Mouse (Mus musculus) forebrain, embryonic 15.5 days (tissue): ENCODE results near the gene Invs. TPM values are rescaled to one million over a fixed set of nuclear protein-coding genes. Genes with fewer than 3 reads are reported as not detected.
A peak's percentile ranks its signal among the peaks of the same experiment; 100 is the strongest.

ENCODE experiments used
- ATAC-seq: fragments of 200-750 bp; cut with Nextera tagmentation; replicated peaks from 2 replicates; pipeline ENCODE4 v1.8.0; 2017; ENCODE audit warnings: mild to moderate bottlenecking, moderate TSS enrichment, moderate library complexity
- H3K27ac ChIP-seq: fragments of 300-500 bp; sonication (generic); replicated peaks from 2 replicates; pipeline ENCODE4 v1.5.1; 2015; ENCODE audit warnings: mild to moderate bottlenecking, inconsistent platforms
- H3K27me3 ChIP-seq: fragments of 300-500 bp; sonication (generic); 2 replicates; pipeline ENCODE4 v1.6.1; 2015; ENCODE audit warnings: inconsistent platforms
- H3K36me3 ChIP-seq: fragments of 300-500 bp; sonication (generic); 2 replicates; pipeline ENCODE4 v1.6.1; 2015; ENCODE audit warnings: mild to moderate bottlenecking, inconsistent platforms
- H3K4me1 ChIP-seq: fragments of 300-500 bp; sonication (generic); 2 replicates; pipeline ENCODE4 v1.6.1; 2015; ENCODE audit warnings: inconsistent platforms
- H3K4me2 ChIP-seq: fragments of 300-500 bp; sonication (generic); replicated peaks from 2 replicates; pipeline ENCODE4 v1.6.1; 2015; ENCODE audit warnings: mild to moderate bottlenecking, inconsistent platforms
- H3K4me3 ChIP-seq: fragments of 300-500 bp; sonication (generic); 2 replicates; pipeline ENCODE4 v1.5.1; 2015; ENCODE audit warnings: mild to moderate bottlenecking, inconsistent platforms
- H3K9ac ChIP-seq: fragments of 300-500 bp; sonication (generic); replicated peaks from 2 replicates; pipeline ENCODE4 v1.6.1; 2015; ENCODE audit warnings: mild to moderate bottlenecking, inconsistent platforms
- H3K9me3 ChIP-seq: fragments of 300-500 bp; sonication (generic); 2 replicates; pipeline ENCODE4 v1.6.1; 2016; ENCODE audit warnings: inconsistent platforms
- WGBS: fragments of 180-500 bp; shearing (Covaris S2); methylation state at CpG from one replicate; pipeline ENCODE4 v1.1.7; 2015; ENCODE audit warnings: mixed read lengths; 5-methylcytosine and 5-hydroxymethylcytosine counted together
- polyA plus RNA-seq: library from polyadenylated mRNA; unstranded; fragments of >200 nt; fragmentation: Nextera tagmentation; extraction: Ambion mirVana; gene quantifications from 2 replicates; pipeline ENCODE4 v1.2.1, GENCODE M21; 2015

The Invs gene
- polyA plus RNA-seq, 1 experiment from 2014 or later, result 7.4 TPM

GRCm38 (mm10) chr4:48413473-48413872, 133.9 kb downstream of the Invs start:
- Histone ChIP-seq H3K27ac (no peak overlapping the region), H3K4me3 (no peak overlapping the region), H3K4me2 (no peak overlapping the region), H3K9ac (no peak overlapping the region), H3K9me3 (no peaks in the 10 kb centered on the region), H3K36me3 (no peaks in the 10 kb centered on the region), H3K4me1 (no peaks in the 10 kb centered on the region), H3K27me3 (no peaks in the 10 kb centered on the region)
- WGBS, result 91% methylated on average over 8 of the region's 8 CpGs
- no peak for ATAC-seq

DNA sequence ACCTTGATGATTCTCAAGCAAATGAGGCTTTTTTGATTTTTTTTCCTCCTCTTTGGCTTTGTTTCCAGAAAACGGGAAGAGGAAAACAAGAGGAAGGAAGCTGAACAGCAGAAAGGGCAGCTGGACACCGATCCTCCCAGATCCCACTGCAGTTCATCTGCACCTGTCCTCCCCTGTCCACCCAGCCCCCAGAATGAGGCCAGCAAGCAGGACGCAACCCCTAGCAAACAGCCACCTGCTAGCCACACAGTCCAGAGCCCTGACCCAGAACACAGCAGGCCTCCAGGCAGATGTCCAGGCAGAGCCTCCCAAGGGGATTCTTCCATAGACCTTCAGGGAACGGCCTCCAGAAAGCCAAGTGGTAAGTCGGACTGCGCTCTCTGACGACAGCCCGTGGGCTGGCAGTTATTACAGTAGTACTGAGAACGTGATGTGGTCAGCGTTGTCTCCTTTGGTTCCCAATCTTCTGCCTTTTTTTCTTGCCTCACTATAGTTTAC, 136.3 kb downstream of the Invs start:
- 82% methylated on average over 10 of the region's 10 CpGs for WGBS
- no peaks in the 10 kb centered on the region for H3K27me3 ChIP-seq
- no peak for ATAC-seq
- H3K4me3 ChIP-seq, result no peak overlapping the region
- no peak overlapping the region for H3K9ac ChIP-seq
- no peaks in the 10 kb centered on the region for H3K9me3 ChIP-seq
- no peak overlapping the region for H3K4me2 ChIP-seq
- H3K36me3 ChIP-seq, result no peaks in the 10 kb centered on the region
- H3K4me1 ChIP-seq, result no peaks in the 10 kb centered on the region
- H3K27ac ChIP-seq, result no peak overlapping the region

DNA sequence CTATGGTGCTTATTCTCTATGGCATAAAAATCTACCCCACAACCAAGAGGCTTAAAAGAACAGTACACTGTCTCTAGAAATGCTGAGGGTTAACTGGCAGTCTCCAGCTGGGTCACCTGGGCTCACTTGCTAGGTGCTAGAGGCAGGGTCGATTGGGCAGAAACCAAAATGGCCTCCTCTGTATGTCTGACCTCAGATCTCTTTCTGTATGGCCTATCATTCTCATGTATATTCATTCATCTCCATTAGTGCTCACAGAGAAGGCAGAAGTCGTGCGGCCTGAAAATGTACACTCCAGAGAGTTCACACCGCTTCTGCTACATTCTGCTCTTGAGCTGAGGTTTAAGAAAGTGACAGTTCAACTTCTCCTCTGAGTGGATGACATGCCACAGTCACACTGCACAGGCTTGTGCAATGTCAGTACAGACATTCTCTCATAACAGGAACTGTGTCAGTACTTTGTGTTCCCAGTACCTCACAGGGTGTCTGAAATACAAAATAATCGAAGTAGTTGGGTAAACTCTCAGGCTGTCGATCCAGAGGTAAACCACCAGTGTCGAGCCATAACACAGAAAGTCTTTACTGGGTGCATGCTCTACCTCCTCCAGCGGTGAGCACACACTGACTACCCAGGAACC, 139.4 kb downstream of the Invs start:
- Histone ChIP-seq H3K9me3 (no peaks in the 10 kb centered on the region), H3K4me2 (no peak overlapping the region), H3K9ac (no peak overlapping the region), H3K36me3 (no peaks in the 10 kb centered on the region), H3K4me3 (no peak overlapping the region), H3K4me1 (no peaks in the 10 kb centered on the region), H3K27me3 (no peaks in the 10 kb centered on the region), H3K27ac (no peak overlapping the region)
- ATAC-seq, result no peak
- WGBS, result 94% methylated on average over 8 of the region's 8 CpGs

GRCm38 (mm10) chr4:48422633-48423032, 143.1 kb downstream of the Invs start:
- no peaks in the 10 kb centered on the region for H3K36me3 ChIP-seq
- ATAC-seq, result no peak
- no peaks in the 10 kb centered on the region for H3K27me3 ChIP-seq
- no peak overlapping the region for H3K27ac ChIP-seq
- H3K4me1 ChIP-seq, result no peaks in the 10 kb centered on the region
- H3K9ac ChIP-seq, result no peak overlapping the region
- WGBS, result 96% methylated on average over 1 of the region's 1 CpGs
- no peaks in the 10 kb centered on the region for H3K9me3 ChIP-seq
- no peak overlapping the region for H3K4me2 ChIP-seq
- H3K4me3 ChIP-seq, result no peak overlapping the region

GRCm38 (mm10) chr4:48423738-48424137, 144.2 kb downstream of the Invs start:
- Histone ChIP-seq H3K9me3 (no peaks in the 10 kb centered on the region), H3K27ac (no peak overlapping the region), H3K36me3 (peaks cover 5% of the 10 kb centered on the region; the same call in 1 of the 2 replicates), H3K4me2 (no peak overlapping the region), H3K27me3 (no peaks in the 10 kb centered on the region), H3K4me3 (no peak overlapping the region), H3K4me1 (no peaks in the 10 kb centered on the region), H3K9ac (no peak overlapping the region)
- ATAC-seq, result no peak
- 50% methylated on average over 2 of the region's 2 CpGs for WGBS

DNA sequence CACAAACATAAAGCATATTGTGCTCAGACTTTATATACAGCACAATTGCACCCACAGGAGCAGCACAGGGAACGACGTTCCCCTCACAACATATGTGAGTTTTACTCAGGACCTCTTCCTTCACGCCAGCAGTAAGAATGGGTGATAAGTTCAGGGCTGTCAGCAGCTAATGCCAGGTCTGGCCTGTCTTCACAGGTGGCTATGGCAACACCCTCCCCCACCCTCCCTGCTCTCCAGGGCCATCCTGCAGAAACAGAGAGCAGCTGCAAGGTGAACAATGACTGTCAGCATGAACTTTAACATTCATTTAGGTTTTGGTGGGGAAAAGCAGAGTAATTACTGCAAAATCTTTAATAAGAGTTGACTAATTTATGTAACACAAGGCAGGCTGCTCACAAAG, 147.9 kb downstream of the Invs start:
- H3K9me3 ChIP-seq, result no peaks in the 10 kb centered on the region
- 67% methylated on average over 3 of the region's 3 CpGs for WGBS
- peaks cover 36% of the 10 kb centered on the region for H3K36me3 ChIP-seq
- no peaks in the 10 kb centered on the region for H3K27me3 ChIP-seq
- no peak overlapping the region for H3K27ac ChIP-seq
- no peak for ATAC-seq
- no peak overlapping the region for H3K4me2 ChIP-seq
- no peaks in the 10 kb centered on the region for H3K4me1 ChIP-seq
- H3K9ac ChIP-seq, result no peak overlapping the region
- H3K4me3 ChIP-seq, result no peak overlapping the region

- Histone ChIP-seq H3K9ac (no peak overlapping the region), H3K27ac (no peak overlapping the region), H3K36me3 (peaks cover 43% of the 10 kb centered on the region), H3K4me2 (no peak overlapping the region), H3K4me1 (no peaks in the 10 kb centered on the region), H3K27me3 (no peaks in the 10 kb centered on the region), H3K4me3 (no peak overlapping the region), H3K9me3 (no peaks in the 10 kb centered on the region)
- WGBS, result 92% methylated on average over 2 of the region's 2 CpGs
- ATAC-seq, result no peak
Observed at GRCm38 (mm10) chr4:48428054-48428453, 148.5 kb downstream of the Invs start.

DNA sequence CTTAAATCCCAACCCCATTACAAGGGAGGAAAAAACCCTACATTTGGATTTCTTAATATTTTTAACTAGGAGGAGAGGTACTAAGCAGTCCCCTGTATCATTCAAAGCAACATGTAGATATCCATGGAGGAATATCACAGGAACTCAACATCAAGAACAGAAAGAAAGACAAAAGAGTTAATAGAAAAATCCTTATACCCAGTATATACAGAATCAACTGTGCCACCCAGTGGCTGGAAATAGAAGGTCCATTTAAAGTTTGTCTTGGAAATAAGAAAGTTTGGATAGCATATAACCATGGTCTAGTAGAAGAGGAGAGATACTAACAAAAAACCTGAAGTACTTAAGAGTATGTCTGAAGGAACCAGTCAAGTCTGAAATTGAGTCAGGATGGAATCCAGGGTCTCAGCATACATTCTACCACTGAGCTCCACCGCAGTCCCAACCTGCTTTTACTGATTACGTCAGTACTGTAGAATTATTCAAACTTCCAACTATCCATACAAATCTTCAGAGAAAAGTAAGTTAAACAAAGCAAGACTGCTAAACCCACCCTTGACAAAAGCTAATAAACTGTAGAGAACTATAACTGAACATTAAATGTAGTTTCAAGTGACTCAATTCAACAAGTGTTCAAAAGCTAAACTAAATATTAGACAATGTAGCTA, 174.7 kb downstream of the Invs start:
- Histone ChIP-seq H3K27me3 (no peaks in the 10 kb centered on the region), H3K4me1 (no peaks in the 10 kb centered on the region), H3K4me2 (no peak overlapping the region), H3K36me3 (peaks cover 58% of the 10 kb centered on the region), H3K27ac (no peak overlapping the region), H3K9ac (no peak overlapping the region), H3K9me3 (no peaks in the 10 kb centered on the region), H3K4me3 (no peak overlapping the region)
- no peak for ATAC-seq
- 97% methylated on average over 2 of the region's 2 CpGs for WGBS

DNA sequence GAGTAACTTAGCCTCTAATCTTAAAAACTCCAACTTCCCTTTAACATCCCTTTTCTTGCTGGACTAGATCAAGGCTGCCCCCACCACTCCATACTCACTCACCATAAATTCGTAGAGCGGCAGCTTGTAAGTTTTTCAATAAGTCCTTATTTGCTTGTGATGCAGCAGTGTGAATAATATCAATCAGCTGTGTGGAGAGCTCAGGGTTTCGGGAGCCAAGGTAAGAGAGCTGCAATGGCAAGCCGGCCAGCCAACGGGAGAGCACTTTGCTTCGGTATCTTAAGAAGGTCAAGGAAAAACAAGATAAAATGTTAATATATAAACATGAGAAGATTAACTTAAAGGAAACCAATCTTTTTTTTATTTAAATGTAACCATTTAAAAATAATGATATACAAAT, 178.9 kb downstream of the Invs start:
- H3K27me3 ChIP-seq, result no peaks in the 10 kb centered on the region
- no peaks in the 10 kb centered on the region for H3K9me3 ChIP-seq
- H3K4me1 ChIP-seq, result no peaks in the 10 kb centered on the region
- H3K4me3 ChIP-seq, result no peak overlapping the region
- 93% methylated on average over 6 of the region's 6 CpGs for WGBS
- no peak overlapping the region for H3K9ac ChIP-seq
- no peak overlapping the region for H3K4me2 ChIP-seq
- H3K27ac ChIP-seq, result no peak overlapping the region
- peaks cover 49% of the 10 kb centered on the region for H3K36me3 ChIP-seq
- ATAC-seq, result no peak

GRCm38 (mm10) chr4:48461060-48461459, 181.5 kb downstream of the Invs start:
- H3K36me3 ChIP-seq, result peaks cover 40% of the 10 kb centered on the region
- H3K4me3 ChIP-seq, result no peak overlapping the region
- no peaks in the 10 kb centered on the region for H3K9me3 ChIP-seq
- no peak overlapping the region for H3K9ac ChIP-seq
- no peaks in the 10 kb centered on the region for H3K27me3 ChIP-seq
- ATAC-seq, result no peak
- H3K4me1 ChIP-seq, result no peaks in the 10 kb centered on the region
- H3K27ac ChIP-seq, result no peak overlapping the region
- no peak overlapping the region for H3K4me2 ChIP-seq
- WGBS, result 84% methylated on average over 1 of the region's 1 CpGs

DNA sequence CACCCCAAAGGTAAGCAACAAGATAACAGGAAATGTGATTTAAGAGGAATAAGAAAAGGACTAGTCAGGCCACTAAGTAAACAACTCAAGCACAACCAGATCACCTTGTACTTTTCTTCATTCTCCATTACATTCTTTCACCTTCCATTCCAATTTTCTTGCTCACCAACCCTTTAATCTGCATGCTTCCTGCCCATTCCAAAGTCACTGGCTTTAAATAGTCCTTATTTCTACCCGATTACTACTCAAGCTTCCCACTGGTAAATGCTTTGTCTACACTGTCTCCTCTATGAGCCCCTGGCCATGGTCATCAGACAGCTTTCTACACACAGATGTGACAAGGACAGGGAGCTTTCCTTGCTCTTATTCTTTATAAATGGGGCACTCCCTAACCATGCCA, 191.4 kb downstream of the Invs start:
- H3K36me3 ChIP-seq, result peaks cover 17% of the 10 kb centered on the region
- H3K9ac ChIP-seq, result no peak overlapping the region; the same call in 1 of the 2 replicates
- peaks cover 22% of the 10 kb centered on the region for H3K4me1 ChIP-seq
- H3K4me2 ChIP-seq, result peak overlapping the region; percentile 64; the same call in 1 of the 2 replicates
- no peak overlapping the region for H3K27ac ChIP-seq
- no peak for ATAC-seq
- WGBS, result 63% methylated on average over 1 of the region's 1 CpGs
- H3K4me3 ChIP-seq, result no peak overlapping the region
- H3K27me3 ChIP-seq, result no peaks in the 10 kb centered on the region
- no peaks in the 10 kb centered on the region for H3K9me3 ChIP-seq

DNA sequence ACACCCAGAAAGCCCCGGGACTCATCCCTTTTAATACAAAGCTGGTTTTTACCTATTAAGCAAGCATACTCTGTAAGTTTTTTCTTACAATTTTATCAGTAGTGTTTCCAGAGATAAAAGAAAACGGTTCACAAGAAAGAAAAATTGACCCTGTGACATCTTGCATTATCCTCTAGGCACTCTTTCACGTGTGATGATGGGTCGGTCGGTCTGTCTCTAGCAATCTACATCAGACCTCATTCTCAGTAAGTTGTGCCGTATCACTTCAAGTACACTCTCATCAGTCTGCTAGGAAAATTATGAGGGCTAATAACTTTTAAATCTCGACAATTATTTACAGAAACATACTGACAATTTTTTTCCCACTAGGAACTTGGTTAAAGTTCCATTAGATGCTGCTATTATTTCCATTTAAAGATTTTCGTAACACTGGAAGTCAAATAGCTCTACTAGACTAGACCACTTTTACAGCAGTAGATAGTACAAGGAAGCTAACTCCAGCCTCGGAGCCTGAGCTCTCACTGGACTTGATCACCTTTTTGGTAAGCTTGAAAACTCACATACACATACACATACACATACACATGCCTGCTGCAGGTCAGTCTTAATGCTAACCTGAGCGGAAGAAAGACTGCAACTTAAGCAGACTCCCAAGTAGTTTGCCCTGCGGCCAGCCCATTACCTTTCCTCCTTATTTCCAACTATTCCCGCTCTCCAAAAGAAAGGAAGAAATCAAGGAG, 192.7 kb downstream of the Invs start:
- H3K4me3 ChIP-seq, result peak overlapping the region; percentile 89
- peak overlapping the region; percentile 86 for H3K9ac ChIP-seq
- H3K27me3 ChIP-seq, result no peaks in the 10 kb centered on the region
- peaks cover 11% of the 10 kb centered on the region for H3K36me3 ChIP-seq
- no peak; the same call in 1 of the 2 replicates for ATAC-seq
- no peaks in the 10 kb centered on the region for H3K9me3 ChIP-seq
- peaks cover 22% of the 10 kb centered on the region for H3K4me1 ChIP-seq
- no peak overlapping the region for H3K27ac ChIP-seq
- WGBS, result 18% methylated on average over 12 of the region's 12 CpGs
- H3K4me2 ChIP-seq, result peak overlapping the region; percentile 64
